Comparison of ENCODE assay signal across 9 mouse cellular contexts in genomic region chr12:32245566-32246233, GRCm38 (mm10). TPM values are rescaled to one million over a fixed set of nuclear protein-coding genes. Genes with fewer than 3 reads are reported as not detected.
DNase-seq lines count a peak whose midpoint lies in the region; ATAC-seq and TF ChIP-seq lines count a peak whose summit lies in the region.
"Had no signal": no experiment of that assay in that cellular context is flagged by ENCODE, and none has a peak within 500 bp of the region (broad histone marks: within the 10 kb centered on the region; RNA-seq: fewer than 3 reads in every experiment).

No protein-coding gene starts in this region.

- H3K4me1 ChIP-seq in embryonic facial prominence, embryonic 11.5 days (ENCODE audit: control insufficient read depth, insufficient read depth, low read length), result no peaks in the 10 kb centered on the region
- peaks cover 8% of the 10 kb centered on the region; the same call in 1 of the 2 replicates for H3K4me1 ChIP-seq in embryonic facial prominence, embryonic 10.5 days
- H3K4me1 ChIP-seq in liver, embryonic 12.5 days, result peaks cover 14% of the 10 kb centered on the region
- H3K4me1 ChIP-seq in lung, embryonic 14.5 days (ENCODE audit: insufficient read depth), result no peaks in the 10 kb centered on the region
- H3K4me1 ChIP-seq: heart, embryonic 15.5 days had no signal

- no peaks in the 10 kb centered on the region for H3K27me3 ChIP-seq in embryonic facial prominence, embryonic 11.5 days (ENCODE audit: control insufficient read depth, insufficient read depth, low read length)
- H3K27me3 ChIP-seq in embryonic facial prominence, embryonic 10.5 days (replicated peaks; ENCODE audit: low read depth, poor library complexity, severe bottlenecking), result no peaks in the 10 kb centered on the region
- peaks cover 4% of the 10 kb centered on the region; the same call in 1 of the 2 replicates for H3K27me3 ChIP-seq in liver, embryonic 12.5 days (replicated peaks)
- H3K27me3 ChIP-seq in lung, embryonic 14.5 days (ENCODE audit: insufficient read depth, low read length), result no peaks in the 10 kb centered on the region
- H3K27me3 ChIP-seq: heart, embryonic 15.5 days had no signal

- no peaks in the 10 kb centered on the region for H3K9me3 ChIP-seq in embryonic facial prominence, embryonic 11.5 days (replicated peaks; ENCODE audit: control insufficient read depth, low read length)
- H3K9me3 ChIP-seq in embryonic facial prominence, embryonic 10.5 days, result no peaks in the 10 kb centered on the region
- H3K9me3 ChIP-seq in liver, embryonic 12.5 days (replicated peaks), result no peaks in the 10 kb centered on the region
- no peaks in the 10 kb centered on the region for H3K9me3 ChIP-seq in lung, embryonic 14.5 days (ENCODE audit: low read depth, low read length)
- H3K9me3 ChIP-seq: heart, embryonic 15.5 days had no signal

- no peak for TF ChIP-seq POLR2A in brain, embryonic 14.5 days (IDR thresholded peaks at IDR 0.05; ENCODE audit: borderline replicate concordance, extremely low read depth, insufficient read depth, insufficient read length, poor library complexity, severe bottlenecking)

- WGBS in embryonic facial prominence, embryonic 11.5 days, result 71% methylated on average over 5 of the region's 5 CpGs
- WGBS in embryonic facial prominence, embryonic 10.5 days, result 67% methylated on average over 5 of the region's 5 CpGs
- WGBS in liver, embryonic 12.5 days (ENCODE audit: insufficient replicate concordance), result 66% methylated on average over 5 of the region's 5 CpGs
- 43% methylated on average over 5 of the region's 5 CpGs for WGBS in lung, embryonic 14.5 days

- peak; percentile 54 for DNase-seq in embryonic facial prominence, embryonic 11.5 days (ENCODE audit: low spot score)
- DNase-seq in embryonic facial prominence, embryonic 10.5 days (ENCODE audit: low spot score), result no peak
- peak; percentile 49 for DNase-seq in liver
- peak; percentile 58 for DNase-seq in brain, embryonic 14.5 days (ENCODE audit: low read depth)
- peak; percentile 42 for DNase-seq in forelimb bud, embryonic 11.5 days (ENCODE audit: low read depth, low spot score)
- DNase-seq in lung, embryonic 14.5 days, result peak; percentile 61
- peak; percentile 62 for DNase-seq in thymus, postnatal 14 days

- TF ChIP-seq CTCF in brain, embryonic 14.5 days (IDR thresholded peaks at IDR 0.05; ENCODE audit: borderline replicate concordance, extremely low read depth, insufficient read depth, insufficient read length), result peak; percentile 30; the same call in 1 of the 2 replicates
- peak; percentile 64 for TF ChIP-seq CTCF in lung, embryonic 14.5 days (IDR thresholded peaks at IDR 0.05; ENCODE audit: low read depth)

- H3K27ac ChIP-seq in embryonic facial prominence, embryonic 11.5 days (replicated peaks; ENCODE audit: low read depth, low read length), result no peak overlapping the region
- no peak overlapping the region for H3K27ac ChIP-seq in embryonic facial prominence, embryonic 10.5 days (replicated peaks)
- H3K27ac ChIP-seq in liver, embryonic 12.5 days, result no peak overlapping the region
- H3K27ac ChIP-seq in lung, embryonic 14.5 days (ENCODE audit: low read depth), result no peak overlapping the region
- H3K27ac ChIP-seq: heart, embryonic 15.5 days had no signal

- no peak for ATAC-seq in embryonic facial prominence, embryonic 11.5 days (replicated peaks; ENCODE audit: insufficient number of reproducible peaks, low FRiP score, low TSS enrichment, low read depth)
- no peak for ATAC-seq in liver, embryonic 12.5 days
- ATAC-seq in lung, embryonic 14.5 days (ENCODE audit: insufficient read depth), result no peak

- no peak overlapping the region for H3K4me3 ChIP-seq in embryonic facial prominence, embryonic 11.5 days (ENCODE audit: low read depth, low read length)
- H3K4me3 ChIP-seq in embryonic facial prominence, embryonic 10.5 days, result no peak overlapping the region
- no peak overlapping the region for H3K4me3 ChIP-seq in liver, embryonic 12.5 days
- no peak overlapping the region for H3K4me3 ChIP-seq in lung, embryonic 14.5 days (ENCODE audit: low read depth, low read length)
- H3K4me3 ChIP-seq: heart, embryonic 15.5 days had no signal

- H3K9ac ChIP-seq in embryonic facial prominence, embryonic 11.5 days (replicated peaks; ENCODE audit: low read length), result no peak overlapping the region
- no peak overlapping the region for H3K9ac ChIP-seq in liver, embryonic 12.5 days
- no peak overlapping the region for H3K9ac ChIP-seq in lung, embryonic 14.5 days
- H3K9ac ChIP-seq: heart, embryonic 15.5 days had no signal

- H3K36me3 ChIP-seq in embryonic facial prominence, embryonic 11.5 days (replicated peaks; ENCODE audit: control insufficient read depth, insufficient read depth, low read depth, low read length), result no peaks in the 10 kb centered on the region
- no peaks in the 10 kb centered on the region for H3K36me3 ChIP-seq in embryonic facial prominence, embryonic 10.5 days (replicated peaks)
- H3K36me3 ChIP-seq in liver, embryonic 12.5 days, result no peaks in the 10 kb centered on the region
- H3K36me3 ChIP-seq in lung, embryonic 14.5 days (ENCODE audit: insufficient read depth), result no peaks in the 10 kb centered on the region
- H3K36me3 ChIP-seq: heart, embryonic 15.5 days had no signal

- H3K4me2 ChIP-seq in embryonic facial prominence, embryonic 11.5 days (ENCODE audit: low read depth, low read length), result no peak overlapping the region
- no peak overlapping the region for H3K4me2 ChIP-seq in liver, embryonic 12.5 days
- no peak overlapping the region for H3K4me2 ChIP-seq in lung, embryonic 14.5 days
- H3K4me2 ChIP-seq: heart, embryonic 15.5 days had no signal

RNA-seq across cellular contexts. Expression of gene Pik3cg, which starts 37.2 kb away (rescaled TPM):
- polyA plus RNA-seq in embryonic facial prominence, embryonic 11.5 days (2014; fragmentation: Nextera tagmentation; extraction: Ambion mirVana), result 1.6 and 1.8 TPM in 2 replicates
- 0.99 and 1.0 TPM in 2 replicates for polyA plus RNA-seq in embryonic facial prominence, embryonic 10.5 days (2016; fragmentation: Nextera tagmentation; extraction: Ambion mirVana)
- 4.9 TPM in 2 replicates for polyA plus RNA-seq in liver, embryonic 12.5 days (2016; fragmentation: Nextera tagmentation; extraction: Ambion mirVana)
- polyA plus RNA-seq in brain, embryonic 14.5 days (2012; rRNA removed), result 1.0 and 1.5 TPM in 2 replicates
- polyA plus RNA-seq in lung, embryonic 14.5 days (2014; fragmentation: Nextera tagmentation; extraction: Ambion mirVana), result 3.9 and 4.8 TPM in 2 replicates
